Mouse (Mus musculus) E14TG2a.4 (cell line): ENCODE results near the gene Fgl2.

Experiments
- CTCF ChIP-seq: conservative IDR thresholded peaks from 2 replicates; pipeline ENCODE4 v1.5.1; 2014; ENCODE audit warnings: low read length
- NANOG ChIP-seq: IDR thresholded peaks from 2 replicates; pipeline ENCODE4 v1.6.1; 2014; ENCODE audit warnings: borderline replicate concordance, low read length, mixed read lengths
- POU5F1 ChIP-seq: IDR thresholded peaks from 2 replicates; pipeline ENCODE4 v1.6.1; 2014; ENCODE audit warnings: low read length, borderline replicate concordance

DNA sequence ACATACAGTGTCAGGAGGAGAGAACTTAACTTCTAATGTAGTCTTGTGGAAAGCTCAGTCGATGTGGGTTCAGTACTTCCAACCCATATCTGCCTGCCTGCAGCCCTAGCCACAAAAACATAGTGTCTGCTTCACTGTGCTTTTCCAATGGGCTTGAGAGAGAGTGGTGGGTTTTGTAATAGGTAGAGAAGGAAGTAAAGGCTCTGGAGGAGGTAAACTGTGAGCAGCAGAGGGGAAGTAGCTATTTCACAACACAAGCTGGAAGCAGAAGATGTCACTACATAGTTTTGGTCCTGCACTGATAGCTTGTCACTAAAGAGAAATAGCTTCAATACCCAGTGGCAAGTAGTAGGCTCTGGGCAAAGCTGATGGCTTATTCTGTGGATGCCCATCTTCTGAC is 40.3 kb upstream of the Fgl2 start:
- TF ChIP-seq CTCF: no peak
- TF ChIP-seq POU5F1: no peak
- TF ChIP-seq NANOG: no peak
